Mouse (Mus musculus) common myeloid progenitor, adult 5-6 weeks (primary cell): ENCODE measurements at regions not wholly inside any gene's neighbourhood (a gene's known extent, or its start where the extent isn't known, plus 50 kb on each side); places are given as distances from the start of the nearest gene placed in this dataset.

ENCODE experiments used
- ATAC-seq: replicated peaks from 2 replicates; pipeline ENCODE4 v1.8.0; 2016; ENCODE audit warnings: low read depth, mild to moderate bottlenecking, moderate TSS enrichment, inconsistent platforms; ENCODE audit not compliant: poor library complexity, severe bottlenecking

DNA sequence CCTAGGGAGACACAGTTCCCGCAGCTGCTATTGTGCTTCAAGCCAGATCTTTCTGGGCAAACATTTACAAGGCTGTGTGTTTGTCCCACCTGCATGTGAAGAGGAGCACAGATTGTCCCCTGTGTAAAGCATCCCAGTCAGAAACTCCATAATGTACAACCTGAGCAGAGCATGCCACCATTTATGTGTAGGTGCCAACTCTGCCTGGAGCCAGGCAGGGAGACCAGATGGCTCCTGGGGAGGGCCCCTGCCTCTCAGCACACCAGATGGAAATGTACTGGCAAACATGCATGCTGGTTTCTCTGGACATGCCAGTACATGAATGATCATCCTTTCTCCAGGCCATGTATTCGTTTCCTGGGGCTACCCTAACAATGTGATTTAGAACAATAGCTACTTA lies 98.6 kb upstream of the Foxp3 start:
- no peak for ATAC-seq

DNA sequence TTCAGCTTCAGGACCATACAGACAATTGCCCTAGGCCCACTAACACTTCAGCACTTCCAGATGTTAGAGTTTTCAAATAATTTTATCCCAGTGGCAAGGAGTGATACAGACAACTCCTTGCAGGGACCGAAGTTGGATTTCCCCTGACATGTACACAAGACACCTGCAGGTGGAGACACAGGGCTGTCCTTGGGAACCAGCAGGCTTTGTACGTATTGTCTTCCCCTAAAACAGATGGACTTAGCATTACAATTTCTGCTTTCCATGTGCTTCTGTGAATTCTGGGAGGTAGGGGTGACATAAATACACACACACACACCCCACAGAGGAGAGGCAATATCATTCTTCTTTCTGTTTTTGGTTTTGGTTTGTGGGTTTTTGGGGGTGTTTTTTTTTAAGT lies 98.2 kb upstream of the Usp27x start:
- peak; percentile 54 for ATAC-seq

DNA sequence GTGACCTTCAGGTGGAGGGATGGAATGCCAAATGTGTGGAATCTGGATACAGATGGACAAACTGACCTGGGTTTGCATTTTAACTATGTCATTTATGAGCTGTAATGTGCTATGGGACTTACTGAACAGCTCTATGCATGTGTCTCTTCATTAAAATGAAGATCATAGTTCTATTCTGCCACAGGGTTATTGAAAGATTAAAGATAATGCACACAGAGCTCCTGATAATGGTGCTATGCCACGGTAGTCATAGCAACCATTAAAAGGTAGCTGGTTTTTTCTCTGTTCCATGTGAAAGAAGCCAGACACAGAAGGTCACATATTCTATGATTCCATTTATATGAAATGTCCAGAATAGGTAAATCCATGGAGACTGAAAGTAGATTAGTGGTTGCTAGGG lies 94.2 kb upstream of the Usp27x start:
- no peak for ATAC-seq

DNA sequence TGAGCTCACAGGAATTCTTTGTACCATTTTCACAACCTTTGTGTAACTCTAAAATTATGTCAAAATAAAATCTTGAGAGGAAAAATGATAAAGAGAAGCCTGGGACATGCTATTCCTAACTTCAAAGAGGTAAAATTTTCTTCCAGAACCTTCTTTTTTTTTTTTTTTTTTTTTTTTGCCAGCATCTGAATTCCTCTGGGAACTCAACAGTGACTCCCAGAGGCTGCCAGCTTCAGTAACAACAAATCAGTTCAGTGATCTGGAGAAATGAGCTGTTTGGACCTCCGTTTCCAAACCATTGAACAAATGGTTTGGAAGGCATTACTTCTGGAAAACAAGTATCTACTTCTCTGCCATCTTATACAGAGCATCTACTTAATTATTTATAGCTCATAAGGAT lies 92.4 kb upstream of the Usp27x start:
- no peak for ATAC-seq

DNA sequence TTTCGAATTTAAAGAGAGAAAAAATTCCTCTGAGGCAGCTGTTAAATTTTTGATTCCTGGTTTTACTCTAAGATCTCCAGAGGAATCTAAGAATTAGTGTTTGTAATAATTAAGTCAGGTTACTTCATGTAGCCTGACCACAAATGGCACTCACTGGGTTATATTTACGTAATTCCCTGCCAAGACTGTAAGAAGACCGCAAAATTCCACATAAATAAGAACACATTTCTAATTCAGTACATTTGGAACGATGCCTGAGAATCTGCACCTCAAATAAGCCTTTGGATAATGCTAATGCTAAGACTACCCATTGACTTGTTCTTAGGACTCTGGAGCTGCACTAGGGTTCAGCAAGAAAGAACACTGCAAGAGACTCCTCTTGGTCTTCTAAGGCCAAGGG lies 81.2 kb upstream of the Usp27x start:
- no peak for ATAC-seq

DNA sequence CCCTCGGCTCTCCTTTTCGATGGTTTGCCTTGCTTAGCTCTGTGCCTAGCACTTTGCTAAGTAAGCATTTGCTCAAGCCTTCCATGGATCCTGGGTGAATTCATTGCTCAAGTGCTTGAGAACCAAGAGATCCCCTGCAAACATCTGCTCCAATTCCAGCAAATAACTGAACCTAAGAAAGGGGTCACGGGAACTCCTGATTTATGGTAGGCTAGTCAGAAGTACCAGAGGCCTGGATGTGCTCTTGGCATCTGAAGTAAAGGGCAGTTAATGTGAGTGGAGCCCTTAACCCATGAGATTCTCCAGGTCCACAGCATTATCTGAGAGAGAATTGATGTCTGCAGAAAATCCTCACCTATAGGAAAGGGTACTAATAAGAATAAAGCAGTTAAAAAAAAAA lies 69.4 kb upstream of the Usp27x start:
- ATAC-seq, result no peak

DNA sequence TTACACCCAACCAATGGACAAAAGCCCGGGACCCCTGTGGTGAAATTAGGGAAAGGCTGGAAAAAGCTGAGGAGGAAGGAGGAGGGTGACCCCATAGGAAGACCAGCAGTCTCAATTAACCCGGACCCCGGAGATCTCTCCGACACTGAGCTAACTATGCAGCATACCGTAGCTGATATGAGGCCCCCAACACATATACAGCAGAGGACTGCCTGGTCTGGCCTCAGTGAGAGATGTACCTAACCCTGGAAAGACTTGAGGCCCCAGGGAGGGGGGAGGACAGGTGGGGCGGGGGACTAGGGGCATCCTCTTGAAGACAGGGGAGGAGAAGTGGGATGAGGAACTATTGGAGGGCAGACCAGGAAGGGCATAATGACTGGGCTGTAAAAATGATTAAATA lies 69.0 kb upstream of the Usp27x start:
- no peak for ATAC-seq

DNA sequence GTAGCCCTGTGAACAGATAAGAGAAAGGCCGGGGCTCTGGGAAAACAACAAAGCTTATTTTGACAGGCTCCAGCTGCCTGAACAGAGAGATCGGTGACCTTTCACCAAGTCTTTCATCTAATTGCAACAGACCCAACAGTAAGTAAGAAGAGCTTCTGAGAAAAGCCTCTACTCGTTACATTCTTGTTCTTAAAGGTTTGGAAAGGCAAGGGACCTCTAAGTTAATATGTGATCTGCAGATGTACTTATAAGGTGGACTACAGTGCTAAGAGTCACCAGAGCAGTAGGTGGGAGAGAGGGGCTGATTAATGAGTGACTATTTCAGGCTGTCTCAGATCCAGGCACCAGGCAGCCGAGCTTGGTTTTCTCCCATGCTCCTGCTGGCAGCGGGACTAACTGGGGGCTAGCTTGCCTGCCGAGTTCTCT lies 68.4 kb upstream of the Usp27x start:
- ATAC-seq, result no peak

DNA sequence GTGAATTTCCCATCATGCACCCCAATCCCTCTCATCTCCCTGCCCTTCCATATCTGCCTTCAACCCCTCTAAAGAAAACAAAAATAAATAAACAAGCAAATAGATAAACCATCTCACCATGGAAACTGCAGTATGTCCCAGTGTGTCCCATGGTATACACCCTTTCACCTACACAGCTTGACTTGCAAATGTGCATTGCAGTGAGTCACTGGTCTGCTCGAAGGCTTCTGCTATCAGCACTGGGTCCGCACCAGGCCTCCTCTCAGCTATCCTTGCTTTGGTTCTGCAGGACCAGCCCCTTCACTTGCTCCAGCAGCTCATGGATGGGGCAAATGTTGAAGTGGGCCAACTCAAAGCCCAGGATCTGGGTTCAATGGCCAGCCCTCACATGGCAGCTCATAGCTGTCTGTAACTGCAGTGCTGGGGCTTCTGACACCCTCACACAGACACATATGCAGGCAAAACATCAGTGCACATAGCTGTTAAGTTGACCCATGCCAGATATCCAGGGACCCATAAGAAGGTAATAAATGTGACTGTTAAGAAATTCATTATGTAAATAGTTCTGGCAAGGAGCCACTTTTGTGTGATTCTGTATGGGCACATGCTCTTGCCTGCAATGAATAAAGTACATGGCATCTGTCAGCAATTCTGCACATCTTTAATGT lies 59.9 kb upstream of the Usp27x start:
- ATAC-seq, result no peak

DNA sequence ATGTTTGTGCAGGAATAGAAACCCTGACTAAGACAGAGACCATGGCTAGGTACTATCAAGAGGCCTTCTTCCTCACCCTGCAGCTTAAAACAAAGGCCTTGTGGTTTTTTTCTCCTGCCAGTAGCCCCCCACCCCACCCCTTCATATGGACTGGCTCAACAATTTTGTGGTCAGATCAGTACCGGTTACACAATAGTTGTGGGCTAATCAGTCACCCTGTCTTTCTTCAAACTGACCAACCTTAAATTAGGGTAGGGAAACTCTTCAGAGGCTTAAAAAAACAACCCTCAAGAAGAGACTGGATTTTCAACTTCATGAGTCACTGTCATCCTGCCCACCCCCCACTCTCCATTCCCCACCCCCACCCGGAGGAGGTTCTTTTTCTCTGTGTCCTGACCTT lies 58.6 kb upstream of the Usp27x start:
- ATAC-seq, result peak; percentile 82

DNA sequence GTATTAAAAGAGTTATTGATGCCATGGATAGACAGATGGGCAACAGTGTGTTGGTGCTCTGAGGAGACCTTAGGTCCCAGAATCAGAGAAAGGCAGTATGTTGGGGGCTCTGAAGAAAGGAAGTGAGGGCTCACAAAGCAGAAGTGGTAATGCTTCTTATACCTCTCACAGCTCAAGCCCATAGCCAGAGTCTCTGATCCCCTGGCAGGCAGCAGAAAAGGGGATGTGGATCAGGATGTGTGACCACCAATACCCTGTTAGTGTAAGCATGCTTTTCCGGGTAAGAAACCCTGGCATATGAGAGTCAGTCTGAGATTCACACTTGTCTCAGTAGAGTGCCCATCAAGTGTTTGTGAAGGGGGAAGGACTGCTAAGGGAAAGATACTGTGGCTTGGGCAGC lies 54.8 kb upstream of the Usp27x start:
- ATAC-seq, result peak; percentile 93

DNA sequence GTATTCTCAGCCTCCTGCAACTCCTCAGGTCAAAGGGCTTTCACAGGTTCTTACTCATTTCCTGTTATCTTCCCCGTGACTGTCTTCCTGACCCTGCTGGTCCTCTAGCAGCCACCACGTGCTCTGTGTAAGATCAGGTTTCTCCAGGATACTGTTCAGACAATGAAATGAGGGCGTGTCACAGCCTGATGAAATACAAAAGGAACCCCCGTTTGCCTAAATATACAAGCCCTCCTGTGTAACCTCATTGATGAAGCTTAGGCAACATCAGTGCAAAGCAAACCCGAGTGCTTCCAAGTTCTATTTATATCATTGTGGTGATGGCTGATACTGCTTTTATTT lies 53.9 kb upstream of the Usp27x start:
- ATAC-seq, result no peak

DNA sequence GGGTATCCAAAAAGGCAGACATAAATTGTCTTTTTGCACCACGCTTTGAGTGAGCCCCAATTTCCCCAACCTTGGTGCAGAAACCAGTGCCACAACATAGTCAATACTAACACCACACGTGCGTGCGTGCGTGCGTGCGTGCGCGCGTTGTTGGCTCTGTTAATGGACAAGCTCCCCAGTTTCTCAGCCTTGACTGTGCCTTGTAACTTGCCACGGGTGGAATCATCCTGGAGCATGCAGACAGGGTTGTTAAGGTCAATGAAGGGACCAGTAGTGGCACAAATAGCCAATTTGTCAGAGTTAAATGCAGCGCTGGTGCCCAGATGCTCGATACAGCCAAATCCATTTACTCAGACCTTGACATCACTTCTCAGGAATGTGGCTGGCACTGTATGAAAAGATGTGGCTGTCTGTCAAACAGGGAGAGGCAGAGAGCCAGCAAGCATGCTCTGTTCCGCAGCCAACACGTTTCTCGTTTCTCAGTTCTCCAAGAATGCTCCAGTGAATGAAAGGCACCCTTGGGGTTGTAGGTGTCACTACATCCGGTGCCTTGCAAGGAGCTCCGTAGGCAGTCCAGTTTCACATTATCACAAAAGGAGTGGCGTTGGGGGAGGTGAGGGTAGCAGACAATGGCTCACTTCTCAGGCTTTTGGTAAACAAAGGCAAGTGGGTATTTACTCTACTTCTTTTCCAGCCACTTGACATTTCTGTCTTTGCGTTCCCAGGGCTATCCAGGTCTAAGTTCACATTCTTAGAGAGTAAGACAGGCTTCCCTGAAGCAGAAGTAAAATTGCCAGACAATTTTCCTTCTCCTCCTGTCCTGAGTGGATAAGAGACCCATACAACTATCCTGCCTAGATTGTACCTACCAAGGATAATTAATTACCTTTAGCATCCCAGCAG lies 53.2 kb upstream of the Usp27x start:
- peak; percentile 46; the same call in 1 of the 2 replicates for ATAC-seq
